Mouse (Mus musculus): ENCODE measurements around the gene L3mbtl2. TPM values are rescaled to one million over a fixed set of nuclear protein-coding genes. Genes with fewer than 3 reads are reported as not detected.

L3mbtl2 gene
- polyA plus RNA-seq, 2 experiments: 10.4 to 10.7 TPM

- WGBS (ENCODE audit: insufficient replicate concordance): 74% methylated on average over 3 of the region's 3 CpGs
- no peak for DNase-seq (ENCODE audit: low read depth in 3 of 3, low spot score in 3 of 3)
- Histone ChIP-seq H3K9me3 (ENCODE audit: control insufficient read depth, low read length) (no peaks in the 10 kb centered on the region), H3K9ac (replicated peaks) (no peak overlapping the region), H3K4me3 (ENCODE audit: insufficient read depth in 1 of 2, low read depth in 2 of 2, low read length in 2 of 2) (no peak overlapping the region), H3K27ac (no peak overlapping the region), H3K27me3 (ENCODE audit: control insufficient read depth, insufficient read depth, low read length) (no peaks in the 10 kb centered on the region), H3K36me3 (replicated peaks; ENCODE audit: control insufficient read depth, insufficient read depth, low read depth) (peaks cover 45% of the 10 kb centered on the region), H3K4me2 (ENCODE audit: low read depth) (no peak overlapping the region), H3K4me1 (replicated peaks; ENCODE audit: control insufficient read depth in 2 of 2, insufficient read depth in 2 of 2, low read length in 1 of 2) (no peaks in the 10 kb centered on the region; a peak in 1 of 4 replicates)
- TF ChIP-seq EP300 (IDR thresholded peaks at IDR 0.05; ENCODE audit: low read depth): no peak
- no peak for TF ChIP-seq CTCF (IDR thresholded peaks at IDR 0.05; ENCODE audit: low read depth)
- ATAC-seq (ENCODE audit: insufficient read depth): no peak
Observed at GRCm38 (mm10) chr15:81703094-81703489, 39.4 kb downstream of the L3mbtl2 start.

GRCm38 (mm10) chr15:81708991-81709390 is 45.3 kb downstream of the L3mbtl2 start:
- Histone ChIP-seq H3K4me3 (ENCODE audit: insufficient read depth in 1 of 2, low read depth in 2 of 2, low read length in 2 of 2) (no peak overlapping the region), H3K36me3 (replicated peaks; ENCODE audit: control insufficient read depth, insufficient read depth, low read depth) (peaks cover 93% of the 10 kb centered on the region), H3K4me2 (ENCODE audit: low read depth) (no peak overlapping the region), H3K27ac (no peak overlapping the region), H3K27me3 (ENCODE audit: control insufficient read depth, insufficient read depth, low read length) (no peaks in the 10 kb centered on the region), H3K9me3 (ENCODE audit: control insufficient read depth, low read length) (no peaks in the 10 kb centered on the region), H3K9ac (replicated peaks) (no peak overlapping the region), H3K4me1 (replicated peaks; ENCODE audit: control insufficient read depth in 2 of 2, insufficient read depth in 2 of 2, low read length in 1 of 2) (no peaks in the 10 kb centered on the region)
- TF ChIP-seq EP300 (IDR thresholded peaks at IDR 0.05; ENCODE audit: low read depth) (no peak), CTCF (IDR thresholded peaks at IDR 0.05; ENCODE audit: low read depth) (no peak)
- no peak for ATAC-seq (ENCODE audit: insufficient read depth)
- DNase-seq (ENCODE audit: low read depth in 3 of 3, low spot score in 3 of 3): no peak
- WGBS (ENCODE audit: insufficient replicate concordance): 82% methylated on average over 11 of the region's 11 CpGs

DNA sequence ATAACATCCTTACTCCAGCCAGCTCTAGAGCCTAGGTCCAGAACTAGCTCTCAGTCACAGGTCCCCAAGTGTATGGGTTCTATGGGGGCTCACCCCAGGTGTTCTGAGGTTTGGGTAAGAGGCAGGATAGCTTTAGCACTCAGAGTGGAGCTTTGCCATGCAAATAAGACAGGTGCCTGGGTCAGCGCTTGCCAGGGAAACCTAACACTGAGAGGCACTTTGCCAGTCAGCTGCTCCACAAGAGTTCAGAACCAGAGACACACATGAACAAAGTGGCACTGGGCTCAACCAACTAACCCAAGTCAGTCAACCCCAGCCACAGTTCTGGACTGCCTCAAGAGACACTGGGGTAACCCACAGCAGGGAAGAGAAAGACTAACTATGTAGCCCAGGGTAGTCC is 46.0 kb downstream of the L3mbtl2 start:
- TF ChIP-seq EP300 (IDR thresholded peaks at IDR 0.05; ENCODE audit: low read depth) (no peak), CTCF (IDR thresholded peaks at IDR 0.05; ENCODE audit: low read depth) (no peak)
- H3K27me3 ChIP-seq (ENCODE audit: control insufficient read depth, insufficient read depth, low read length): no peaks in the 10 kb centered on the region
- ATAC-seq (ENCODE audit: insufficient read depth): no peak
- no peak overlapping the region for H3K27ac ChIP-seq
- H3K4me1 ChIP-seq (replicated peaks; ENCODE audit: control insufficient read depth in 2 of 2, insufficient read depth in 2 of 2, low read length in 1 of 2): no peaks in the 10 kb centered on the region
- no peaks in the 10 kb centered on the region for H3K9me3 ChIP-seq (ENCODE audit: control insufficient read depth, low read length)
- no peak for DNase-seq (ENCODE audit: low read depth in 3 of 3, low spot score in 3 of 3)
- no peak overlapping the region for H3K4me3 ChIP-seq (ENCODE audit: insufficient read depth in 1 of 2, low read depth in 2 of 2, low read length in 2 of 2)
- 90% methylated on average over 1 of the region's 1 CpGs for WGBS (ENCODE audit: insufficient replicate concordance)
- H3K9ac ChIP-seq (replicated peaks): no peak overlapping the region
- H3K4me2 ChIP-seq (ENCODE audit: low read depth): no peak overlapping the region
- peaks cover 89% of the 10 kb centered on the region for H3K36me3 ChIP-seq (replicated peaks; ENCODE audit: control insufficient read depth, insufficient read depth, low read depth)

DNA sequence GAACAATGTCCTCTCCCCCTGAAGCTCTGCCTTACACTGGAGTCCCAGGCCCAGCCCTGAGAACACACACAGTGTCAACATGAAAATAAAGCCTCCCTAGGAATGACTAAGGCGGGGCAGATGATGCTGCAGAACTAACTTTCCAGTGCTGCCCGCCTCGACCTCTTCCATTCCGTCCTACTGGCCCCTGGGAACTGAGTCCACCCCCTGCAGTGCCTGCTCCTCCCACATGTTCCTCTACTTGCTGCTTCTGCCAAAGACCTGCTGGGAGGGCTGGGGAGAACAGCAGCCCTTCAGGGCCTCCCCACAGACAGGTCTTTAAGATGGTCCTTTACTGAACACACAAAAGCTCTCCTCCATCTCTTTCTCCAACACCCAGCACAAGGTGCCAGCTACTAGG is 47.1 kb downstream of the L3mbtl2 start:
- TF ChIP-seq CTCF (IDR thresholded peaks at IDR 0.05; ENCODE audit: low read depth) (no peak), EP300 (IDR thresholded peaks at IDR 0.05; ENCODE audit: low read depth) (no peak)
- peaks cover 88% of the 10 kb centered on the region for H3K36me3 ChIP-seq (replicated peaks; ENCODE audit: control insufficient read depth, insufficient read depth, low read depth)
- ATAC-seq (ENCODE audit: insufficient read depth): no peak
- no peaks in the 10 kb centered on the region for H3K27me3 ChIP-seq (ENCODE audit: control insufficient read depth, insufficient read depth, low read length)
- H3K9me3 ChIP-seq (ENCODE audit: control insufficient read depth, low read length): no peaks in the 10 kb centered on the region
- no peak overlapping the region for H3K4me2 ChIP-seq (ENCODE audit: low read depth)
- H3K9ac ChIP-seq (replicated peaks): no peak overlapping the region
- no peaks in the 10 kb centered on the region for H3K4me1 ChIP-seq (replicated peaks; ENCODE audit: control insufficient read depth in 2 of 2, insufficient read depth in 2 of 2, low read length in 1 of 2)
- no peak overlapping the region for H3K4me3 ChIP-seq (ENCODE audit: insufficient read depth in 1 of 2, low read depth in 2 of 2, low read length in 2 of 2)
- 71% methylated on average over 4 of the region's 4 CpGs for WGBS (ENCODE audit: insufficient replicate concordance)
- no peak for DNase-seq (ENCODE audit: low read depth in 3 of 3, low spot score in 3 of 3)
- no peak overlapping the region for H3K27ac ChIP-seq

GRCm38 (mm10) chr15:81713742-81714141 is 50.1 kb downstream of the L3mbtl2 start:
- ATAC-seq (ENCODE audit: insufficient read depth): no peak
- Histone ChIP-seq H3K4me3 (ENCODE audit: insufficient read depth in 1 of 2, low read depth in 2 of 2, low read length in 2 of 2) (no peak overlapping the region), H3K27ac (no peak overlapping the region), H3K4me2 (ENCODE audit: low read depth) (no peak overlapping the region), H3K9me3 (ENCODE audit: control insufficient read depth, low read length) (no peaks in the 10 kb centered on the region), H3K4me1 (replicated peaks; ENCODE audit: control insufficient read depth in 2 of 2, insufficient read depth in 2 of 2, low read length in 1 of 2) (no peaks in the 10 kb centered on the region), H3K36me3 (replicated peaks; ENCODE audit: control insufficient read depth, insufficient read depth, low read depth) (peaks cover 92% of the 10 kb centered on the region), H3K9ac (replicated peaks) (no peak overlapping the region), H3K27me3 (ENCODE audit: control insufficient read depth, insufficient read depth, low read length) (no peaks in the 10 kb centered on the region)
- WGBS (ENCODE audit: insufficient replicate concordance): 79% methylated on average over 6 of the region's 6 CpGs
- TF ChIP-seq EP300 (IDR thresholded peaks at IDR 0.05; ENCODE audit: low read depth) (no peak), CTCF (IDR thresholded peaks at IDR 0.05; ENCODE audit: low read depth) (no peak)
- no peak for DNase-seq (ENCODE audit: low read depth in 3 of 3, low spot score in 3 of 3)
